Mouse (Mus musculus) spleen, adult 2 months (tissue): ENCODE measurements around the gene Rcsd1. TPM values are rescaled to one million over a fixed set of nuclear protein-coding genes. Genes with fewer than 3 reads are reported as not detected.
A peak's percentile ranks its signal among the peaks of the same experiment; 100 is the strongest.

Source experiments
- DNase-seq, 2 experiments: peaks; one replicate each; pipeline versions ENCODE4 v3.0.0 to v3.0.0-alpha.2; 2012 to 2021; ENCODE audit warnings: low spot score in 2 of 2, low read depth in 1 of 2
- H3K27ac ChIP-seq: fragments of 200-500 bp; 2 replicates; pipeline ENCODE4 v1.5.1; 2012; ENCODE audit warnings: low read length, inconsistent platforms; ENCODE audit not compliant: insufficient read depth
- H3K27me3 ChIP-seq: fragments of 200-500 bp; 2 replicates; pipeline ENCODE4 v1.6.1; 2012; ENCODE audit warnings: mild to moderate bottlenecking, moderate library complexity, low read length, inconsistent platforms; ENCODE audit not compliant: control insufficient read depth, insufficient read depth
- H3K36me3 ChIP-seq: fragments of 200-500 bp; 2 replicates; pipeline ENCODE4 v1.6.1; 2012; ENCODE audit warnings: mild to moderate bottlenecking, low read length, inconsistent platforms; ENCODE audit not compliant: control insufficient read depth, insufficient read depth
- H3K4me1 ChIP-seq: fragments of 200-500 bp; 2 replicates; pipeline ENCODE4 v1.6.1; 2011; ENCODE audit warnings: inconsistent platforms; ENCODE audit not compliant: control insufficient read depth, insufficient read depth, insufficient read length
- H3K4me3 ChIP-seq: fragments of 200-500 bp; 2 replicates; pipeline ENCODE4 v1.5.1; 2011; ENCODE audit warnings: mild to moderate bottlenecking, inconsistent platforms; ENCODE audit not compliant: insufficient read depth, insufficient read length; ENCODE audit errors: extremely low read depth
- CTCF ChIP-seq: fragments of 200-500 bp; IDR thresholded peaks from 2 replicates; pipeline ENCODE4 v1.5.1; 2011; ENCODE audit warnings: mild to moderate bottlenecking, inconsistent platforms; ENCODE audit not compliant: insufficient read depth, insufficient read length, insufficient replicate concordance; ENCODE audit errors: extremely low read depth
- POLR2A ChIP-seq: fragments of 200-500 bp; IDR thresholded peaks from 2 replicates; pipeline ENCODE4 v1.6.1; 2011; ENCODE audit warnings: low read depth, low read length, inconsistent platforms
- WGBS: fragments of 180-500 bp; shearing (Covaris S2); methylation state at CpG from one replicate; pipeline ENCODE4 v1.1.7; 2018; 5-methylcytosine and 5-hydroxymethylcytosine counted together
- polyA plus RNA-seq: library from polyadenylated mRNA; depleted of rRNA; stranded (reverse); fragments of >200 nt; gene quantifications from 2 replicates; pipeline ENCODE4 v1.2.3, GENCODE M21; 2012

Gene Rcsd1
- polyA plus RNA-seq, 1 experiment, result 68.3 TPM

DNA sequence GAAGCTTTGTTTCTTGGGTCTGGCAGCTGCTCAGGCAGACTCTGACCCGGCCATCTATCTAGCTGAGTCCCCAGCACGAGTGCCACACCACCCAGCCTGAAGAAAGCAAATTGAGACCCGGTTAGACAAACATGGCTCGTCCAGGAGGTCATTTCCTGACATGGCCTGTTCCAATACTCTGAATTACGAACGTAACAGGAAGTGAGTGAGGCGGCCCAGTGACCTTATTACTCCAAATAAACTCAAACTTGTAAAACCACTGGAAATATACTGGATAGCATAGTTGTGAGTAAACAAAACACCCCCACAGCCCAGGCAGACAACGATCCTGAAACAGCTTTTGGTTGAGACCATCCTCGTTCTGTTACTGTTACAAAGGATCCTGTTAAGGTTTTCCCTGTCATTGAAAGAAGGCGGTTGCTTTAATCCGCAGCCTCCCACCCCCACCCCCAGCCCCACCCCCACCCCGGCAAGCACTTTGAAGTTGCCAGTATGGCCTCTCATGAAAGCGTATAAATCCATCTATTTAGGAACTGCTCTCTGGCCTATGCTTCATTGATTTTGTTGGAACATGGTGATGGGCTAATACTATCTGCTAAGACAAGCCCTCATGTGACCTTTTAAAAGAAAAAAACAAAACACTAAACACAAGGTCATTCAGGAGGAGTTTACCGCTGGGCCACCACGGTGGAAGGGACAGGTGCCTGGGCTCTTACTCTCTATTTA, 92.2 kb downstream of the Rcsd1 start:
- peak overlapping the region; percentile 20; the same call in 1 of the 2 replicates for H3K27ac ChIP-seq
- no peaks in the 10 kb centered on the region for H3K27me3 ChIP-seq
- WGBS, result 73% methylated on average over 15 of the region's 15 CpGs
- H3K4me1 ChIP-seq, result no peaks in the 10 kb centered on the region
- H3K36me3 ChIP-seq, result no peaks in the 10 kb centered on the region
- no peak overlapping the region for H3K4me3 ChIP-seq
- TF ChIP-seq CTCF, result no peak
- TF ChIP-seq POLR2A, result no peak
- no peak for DNase-seq

DNA sequence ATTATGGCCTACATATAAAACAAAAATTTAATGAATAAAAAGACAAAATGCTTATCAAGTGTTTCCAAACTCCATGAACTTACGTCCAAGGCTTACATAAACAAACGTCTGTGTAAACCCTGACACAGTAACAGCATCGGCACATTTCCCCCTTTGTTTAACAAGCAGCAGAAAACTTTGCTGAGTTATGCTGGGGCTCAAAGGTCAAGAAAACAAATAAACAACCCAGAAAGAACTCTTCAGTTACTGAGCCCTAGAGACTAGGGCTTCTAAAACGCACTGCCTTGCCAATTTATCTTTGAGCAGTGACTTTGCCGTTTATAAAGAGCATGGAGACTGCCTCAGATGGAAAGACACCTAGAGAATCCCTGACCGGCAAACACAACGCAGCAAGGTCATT, 92.9 kb downstream of the Rcsd1 start:
- no peak for DNase-seq
- WGBS, result 74% methylated on average over 7 of the region's 7 CpGs

GRCm38 (mm10) chr1:165614793-165615192, 94.8 kb downstream of the Rcsd1 start:
- Histone ChIP-seq H3K27ac (no peak overlapping the region), H3K27me3 (no peaks in the 10 kb centered on the region), H3K4me1 (no peaks in the 10 kb centered on the region), H3K4me3 (no peak overlapping the region), H3K36me3 (no peaks in the 10 kb centered on the region)
- no peak for DNase-seq
- TF ChIP-seq POLR2A (no peak), CTCF (no peak)
- WGBS, result 88% methylated on average over 3 of the region's 3 CpGs

More for the DNA sequence above, 92.9 kb downstream of the Rcsd1 start:
- H3K4me3 ChIP-seq, result no peak overlapping the region
- no peaks in the 10 kb centered on the region for H3K36me3 ChIP-seq
- no peaks in the 10 kb centered on the region for H3K4me1 ChIP-seq
- no peaks in the 10 kb centered on the region for H3K27me3 ChIP-seq
- TF ChIP-seq CTCF (no peak), POLR2A (no peak)
- H3K27ac ChIP-seq, result peak overlapping the region; percentile 20; the same call in 1 of the 2 replicates

DNA sequence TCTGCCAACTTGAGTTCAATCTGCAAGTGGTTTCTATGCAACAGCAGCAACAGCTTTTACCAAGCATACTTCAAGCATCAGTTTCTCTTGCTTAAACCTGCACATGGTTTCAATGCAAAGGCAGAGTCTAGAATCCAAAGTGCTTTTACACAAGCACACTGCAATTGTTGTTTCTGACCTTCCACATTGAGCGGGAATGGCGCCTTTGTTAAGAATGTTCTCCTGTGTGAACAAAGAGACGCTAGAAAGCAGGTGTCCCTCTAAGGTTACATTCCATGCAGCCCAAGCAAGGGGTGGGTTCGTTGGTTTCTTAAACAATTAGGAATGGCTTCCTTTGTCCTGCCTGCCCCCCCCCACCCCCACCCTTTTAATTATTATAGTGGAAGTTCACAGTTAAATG, 95.6 kb downstream of the Rcsd1 start:
- no peak for DNase-seq
- no peak for TF ChIP-seq CTCF
- TF ChIP-seq POLR2A, result no peak
- no peak overlapping the region for H3K4me3 ChIP-seq
- H3K27ac ChIP-seq, result no peak overlapping the region
- H3K36me3 ChIP-seq, result no peaks in the 10 kb centered on the region
- H3K27me3 ChIP-seq, result no peaks in the 10 kb centered on the region
- 93% methylated on average over 4 of the region's 4 CpGs for WGBS
- no peaks in the 10 kb centered on the region for H3K4me1 ChIP-seq

- TF ChIP-seq CTCF (no peak), POLR2A (no peak)
- Histone ChIP-seq H3K4me3 (no peak overlapping the region), H3K27me3 (no peaks in the 10 kb centered on the region), H3K36me3 (no peaks in the 10 kb centered on the region), H3K4me1 (no peaks in the 10 kb centered on the region), H3K27ac (no peak overlapping the region)
- 3% methylated on average over 5 of the region's 5 CpGs for WGBS
- no peak for DNase-seq
Observed at GRCm38 (mm10) chr1:165612714-165613113, 96.8 kb downstream of the Rcsd1 start.

- Histone ChIP-seq H3K27me3 (no peaks in the 10 kb centered on the region), H3K36me3 (no peaks in the 10 kb centered on the region), H3K27ac (no peak overlapping the region), H3K4me1 (no peaks in the 10 kb centered on the region), H3K4me3 (no peak overlapping the region)
- WGBS, result 60% methylated on average over 9 of the region's 9 CpGs
- no peak for DNase-seq
- TF ChIP-seq POLR2A (no peak), CTCF (no peak)
Observed at GRCm38 (mm10) chr1:165610321-165610999, 99.1 kb downstream of the Rcsd1 start.
